Mouse (Mus musculus) MEL (cell line): Measurements from ENCODE around the gene Bsnd. TPM values are rescaled to one million over a fixed set of nuclear protein-coding genes. Genes with fewer than 3 reads are reported as not detected.

Experiments
- DNase-seq: peaks from one replicate; pipeline ENCODE4 v3.0.0; 2011; ENCODE audit warnings: low read depth, low spot score
- H3K27ac ChIP-seq: 2 replicates; pipeline ENCODE4 v1.5.1; 2012; ENCODE audit warnings: low read depth, mild to moderate bottlenecking, control low read depth, low read length, moderate library complexity; ENCODE audit not compliant: control insufficient read depth
- H3K27me3 ChIP-seq, 2 experiments: fragments of 150-350 bp in 1 of 2; sonication (generic) in 1 of 2; 2 replicates each; pipeline ENCODE4 v1.6.1; 2012; ENCODE audit warnings: low read length in 2 of 2, mild to moderate bottlenecking in 2 of 2, improper control_type of control experiment in 1 of 2, moderate library complexity in 1 of 2; ENCODE audit not compliant: insufficient read depth in 2 of 2, control insufficient read depth in 1 of 2
- H3K36me3 ChIP-seq, 2 experiments: 2 replicates each; pipeline ENCODE4 v1.6.1; 2012 to 2014; ENCODE audit warnings: low read length in 2 of 2, improper control_type of control experiment in 1 of 2, inconsistent platforms in 1 of 2, mild to moderate bottlenecking in 1 of 2; ENCODE audit not compliant: insufficient read depth in 2 of 2, control insufficient read depth in 1 of 2
- H3K4me1 ChIP-seq, 2 experiments: fragments of 150-350 bp in 1 of 2; sonication (generic) in 1 of 2; 2 replicates each; pipeline ENCODE4 v1.6.1; 2012; ENCODE audit warnings: low read length in 2 of 2, improper control_type of control experiment in 1 of 2, mild to moderate bottlenecking in 1 of 2; ENCODE audit not compliant: insufficient read depth in 2 of 2, control insufficient read depth in 1 of 2
- H3K4me3 ChIP-seq, 2 experiments: fragments of 150-350 bp in 1 of 2; sonication (generic) in 1 of 2; 2 replicates each; pipeline ENCODE4 v1.5.1; 2012; ENCODE audit warnings: low read depth in 2 of 2, low read length in 2 of 2, mild to moderate bottlenecking in 2 of 2, moderate library complexity in 2 of 2, control low read depth in 1 of 2, improper control_type of control experiment in 1 of 2; ENCODE audit not compliant: control insufficient read depth in 1 of 2, insufficient read depth in 1 of 2
- H3K79me2 ChIP-seq: 2 replicates; pipeline ENCODE4 v1.6.1; 2012; ENCODE audit warnings: mild to moderate bottlenecking, low read length, moderate library complexity; ENCODE audit not compliant: control insufficient read depth, poor library complexity, insufficient read depth
- H3K9ac ChIP-seq: 2 replicates; pipeline ENCODE4 v1.6.1; 2012; ENCODE audit warnings: low read depth, mild to moderate bottlenecking, control low read depth, low read length, moderate library complexity; ENCODE audit not compliant: control insufficient read depth, poor library complexity, severe bottlenecking
- H3K9me3 ChIP-seq: fragments of 150-350 bp; sonication (generic); replicated peaks from 2 replicates; pipeline ENCODE4 v1.6.1; 2012; ENCODE audit warnings: mild to moderate bottlenecking, low read length, improper control_type of control experiment, moderate library complexity; ENCODE audit not compliant: insufficient read depth
- BHLHE40 ChIP-seq: IDR thresholded peaks from 2 replicates; pipeline ENCODE4 v1.6.1; 2012; ENCODE audit warnings: low read depth, mild to moderate bottlenecking, inconsistent platforms, low read length, improper control_type of control experiment, borderline replicate concordance
- CHD1 ChIP-seq: IDR thresholded peaks from 2 replicates; pipeline ENCODE4 v1.6.1; 2012; ENCODE audit warnings: low read depth, mild to moderate bottlenecking, inconsistent platforms, low read length, improper control_type of control experiment
- CHD2 ChIP-seq: IDR thresholded peaks from 2 replicates; pipeline ENCODE4 v1.6.1; 2011; ENCODE audit warnings: low read length, improper control_type of control experiment
- E2F4 ChIP-seq: IDR thresholded peaks from 2 replicates; pipeline ENCODE4 v1.6.1; 2011; ENCODE audit warnings: low read depth, low read length, improper control_type of control experiment, borderline replicate concordance
- ELF1 ChIP-seq: IDR thresholded peaks from 2 replicates; pipeline ENCODE4 v1.6.1; 2014; ENCODE audit warnings: low read depth, mild to moderate bottlenecking, inconsistent platforms, low read length, improper control_type of control experiment, moderate library complexity
- ETS1 ChIP-seq: IDR thresholded peaks from 2 replicates; pipeline ENCODE4 v1.6.1; 2012; ENCODE audit warnings: low read depth, mild to moderate bottlenecking, inconsistent platforms, low read length, improper control_type of control experiment, moderate library complexity
- GATA1 ChIP-seq: IDR thresholded peaks from 2 replicates; pipeline ENCODE4 v1.6.1; 2011; ENCODE audit warnings: low read depth, low read length, improper control_type of control experiment
- HCFC1 ChIP-seq: IDR thresholded peaks from 2 replicates; pipeline ENCODE4 v1.6.1; 2012; ENCODE audit warnings: low read depth, mild to moderate bottlenecking, inconsistent platforms, low read length, improper control_type of control experiment, moderate library complexity
- JUND ChIP-seq: IDR thresholded peaks from 2 replicates; pipeline ENCODE4 v1.6.1; 2011; ENCODE audit warnings: low read depth, mild to moderate bottlenecking, improper control_type of control experiment, low read length
- KAT2A ChIP-seq: conservative IDR thresholded peaks from 2 replicates; pipeline ENCODE4 v1.6.1; 2012; ENCODE audit warnings: low read depth, low read length, improper control_type of control experiment, inconsistent platforms
- MAFK ChIP-seq: IDR thresholded peaks from 2 replicates; pipeline ENCODE4 v1.6.1; 2011; ENCODE audit warnings: low read depth, mild to moderate bottlenecking, low read length, improper control_type of control experiment, borderline replicate concordance
- MAZ ChIP-seq: IDR thresholded peaks from 2 replicates; pipeline ENCODE4 v1.6.1; 2012; ENCODE audit warnings: low read depth, mild to moderate bottlenecking, inconsistent platforms, low read length, improper control_type of control experiment
- MXI1 ChIP-seq: IDR thresholded peaks from 2 replicates; pipeline ENCODE4 v1.6.1; 2011; ENCODE audit warnings: mild to moderate bottlenecking, low read depth, low read length, improper control_type of control experiment
- MYC ChIP-seq: IDR thresholded peaks from 2 replicates; pipeline ENCODE4 v1.6.1; 2011; ENCODE audit warnings: low read depth, mild to moderate bottlenecking, low read length, improper control_type of control experiment, moderate library complexity
- POLR2A ChIP-seq, 2 experiments: IDR thresholded peaks; 2 replicates each; pipeline ENCODE4 v1.6.1; 2011 to 2012; ENCODE audit warnings: low read length in 2 of 2, mild to moderate bottlenecking in 2 of 2, control low read depth in 1 of 2, improper control_type of control experiment in 1 of 2, low read depth in 1 of 2, moderate library complexity in 1 of 2; ENCODE audit not compliant: control insufficient read depth in 1 of 2, insufficient read depth in 1 of 2, poor library complexity in 1 of 2
- RCOR1 ChIP-seq: IDR thresholded peaks from 2 replicates; pipeline ENCODE4 v1.6.1; 2012; ENCODE audit warnings: low read depth, mild to moderate bottlenecking, inconsistent platforms, low read length, improper control_type of control experiment
- TAL1 ChIP-seq: IDR thresholded peaks from 2 replicates; pipeline ENCODE4 v1.6.1; 2012; ENCODE audit warnings: mild to moderate bottlenecking, inconsistent platforms, low read length, moderate library complexity, mixed read lengths
- TBP ChIP-seq: IDR thresholded peaks from 2 replicates; pipeline ENCODE4 v1.8.0; 2011; ENCODE audit warnings: low read depth, low read length, improper control_type of control experiment
- TCF12 ChIP-seq: IDR thresholded peaks from 2 replicates; pipeline ENCODE4 v1.6.1; 2014; ENCODE audit warnings: low read depth, mild to moderate bottlenecking, inconsistent platforms, low read length, improper control_type of control experiment, moderate library complexity
- ZMIZ1 ChIP-seq: IDR thresholded peaks from 2 replicates; pipeline ENCODE4 v1.6.1; 2012; ENCODE audit warnings: low read depth, mild to moderate bottlenecking, inconsistent platforms, low read length, improper control_type of control experiment, moderate library complexity
- ZNF384 ChIP-seq: IDR thresholded peaks from 2 replicates; pipeline ENCODE4 v1.6.1; 2012; ENCODE audit warnings: low read depth, mild to moderate bottlenecking, inconsistent platforms, low read length, improper control_type of control experiment
- polyA plus RNA-seq, 2 experiments: library from polyadenylated mRNA; stranded (reverse) in 1 of 2; unstranded in 1 of 2; fragments of >175 nt in 1 of 2; fragments of >200 nt in 1 of 2; gene quantifications; 2 replicates each; pipeline versions ENCODE4 v1.2.1 to v1.2.4; 2012; ENCODE audit warnings: low replicate concordance in 2 of 2, low read depth in 1 of 2; ENCODE audit not compliant: insufficient read length in 2 of 2, insufficient read depth in 1 of 2, missing spikeins in 1 of 2
- total RNA-seq: library from RNA; depleted of rRNA; stranded (reverse); fragments of 300-350 nt; gene quantifications from 2 replicates; pipeline ENCODE4 v1.2.3, GENCODE M21; 2012

The Bsnd gene
- total and polyA plus RNA-seq, 3 experiments = 0.04 TPM; not detected in 2

- no peak overlapping the region for H3K27ac ChIP-seq
- no peaks in the 10 kb centered on the region for H3K4me1 ChIP-seq
- H3K79me2 ChIP-seq = no peaks in the 10 kb centered on the region
- H3K9ac ChIP-seq = no peak overlapping the region
- no peak overlapping the region for H3K4me3 ChIP-seq
- peaks cover 0 to 4% of the 10 kb centered on the region in 2 experiments; a peak in 2 of 4 replicates for H3K27me3 ChIP-seq
- TF ChIP-seq BHLHE40 (no peak), HCFC1 (no peak), ZNF384 (no peak), MXI1 (no peak), MAZ (no peak), TBP (no peak), KAT2A (no peak), CHD2 (no peak), RCOR1 (no peak), JUND (no peak), ZMIZ1 (no peak), POLR2A (IDR thresholded peaks at IDR 0.05; ENCODE audit: control insufficient read depth in 1 of 2, insufficient read depth in 1 of 2, low read depth in 1 of 2, low read length in 2 of 2, poor library complexity in 1 of 2) (no peak), MAFK (no peak), ELF1 (no peak), CHD1 (no peak), TAL1 (no peak)
- no peaks in the 10 kb centered on the region for H3K9me3 ChIP-seq
- no peaks in the 10 kb centered on the region for H3K36me3 ChIP-seq
- no peak for DNase-seq
These were observed 1.5 kb downstream of the Bsnd start for GRCm38 (mm10) chr4:106490620-106491019.

- TF ChIP-seq BHLHE40 (no peak), CHD2 (no peak), ZNF384 (no peak), CHD1 (no peak), TAL1 (no peak), MYC (no peak), JUND (no peak), E2F4 (no peak), KAT2A (no peak), ETS1 (no peak), MXI1 (no peak), TCF12 (no peak), GATA1 (no peak), HCFC1 (no peak)
- Histone ChIP-seq H3K4me3 (no peak overlapping the region), H3K27me3 (peaks cover 8 to 22% of the 10 kb centered on the region in 2 experiments)
These were observed 8.3 kb downstream of the Bsnd start for GRCm38 (mm10) chr4:106483831-106484230.

More at GRCm38 (mm10) chr4:106483831-106484230, 8.3 kb downstream of the Bsnd start:
- Histone ChIP-seq H3K9ac (no peak overlapping the region), H3K9me3 (no peaks in the 10 kb centered on the region), H3K36me3 (no peaks in the 10 kb centered on the region), H3K27ac (no peak overlapping the region), H3K4me1 (no peaks in the 10 kb centered on the region), H3K79me2 (no peaks in the 10 kb centered on the region)
- DNase-seq = no peak
